Mouse (Mus musculus) fat pad, adult 2 months (tissue): ENCODE results near the gene Lamp2.
"Not testable (repeated sequence)": the region's sequence is repeated elsewhere in the genome, so short reads cannot be mapped to it uniquely, and the experiment has no call there.

Experiments used
- DNase-seq: peaks from one replicate; pipeline ENCODE4 v3.0.0-alpha.2; 2011; ENCODE audit warnings: low read depth, low spot score; ENCODE audit errors: extremely low read depth

Lamp2 gene

GRCm38 (mm10) chrX:38455890-38456634 is at the start of gene Lamp2:
Gene Lamp2 (minus strand): TSS chrX:38456454.
- peak; percentile 31 for DNase-seq

GRCm38 (mm10) chrX:38504846-38505245 is 48.6 kb upstream of the Lamp2 start:
- no peak for DNase-seq

GRCm38 (mm10) chrX:38502182-38502581 is 45.9 kb upstream of the Lamp2 start:
- DNase-seq, result not testable (repeated sequence)

- not testable (repeated sequence) for DNase-seq
Measured at GRCm38 (mm10) chrX:38485464-38485863, 29.2 kb upstream of the Lamp2 start.

- DNase-seq, result no peak
Measured at GRCm38 (mm10) chrX:38478583-38478982, 22.3 kb upstream of the Lamp2 start.

- peak; percentile 28 for DNase-seq
Measured at GRCm38 (mm10) chrX:38473537-38474299, 17.5 kb upstream of the Lamp2 start.

- no peak for DNase-seq
Measured at GRCm38 (mm10) chrX:38473164-38473536, 16.9 kb upstream of the Lamp2 start.

GRCm38 (mm10) chrX:38466236-38466635 is 10.0 kb upstream of the Lamp2 start:
- no peak for DNase-seq

- DNase-seq, result no peak
Measured at GRCm38 (mm10) chrX:38463160-38463559, 6.9 kb upstream of the Lamp2 start.

- DNase-seq, result no peak
Measured at GRCm38 (mm10) chrX:38462101-38462500, 5.8 kb upstream of the Lamp2 start.

GRCm38 (mm10) chrX:38460887-38461286 is 4.6 kb upstream of the Lamp2 start:
- DNase-seq, result no peak

GRCm38 (mm10) chrX:38459076-38459475 is 2.8 kb upstream of the Lamp2 start:
- DNase-seq, result peak; percentile 23

GRCm38 (mm10) chrX:38456635-38457006 is 367 bp upstream of the Lamp2 start:
- DNase-seq, result no peak

- no peak for DNase-seq
Measured at GRCm38 (mm10) chrX:38455474-38455873, 780 bp downstream of the Lamp2 start.

- no peak for DNase-seq
Measured at GRCm38 (mm10) chrX:38454900-38455299, 1.4 kb downstream of the Lamp2 start.

GRCm38 (mm10) chrX:38453924-38454323 is 2.3 kb downstream of the Lamp2 start:
- DNase-seq, result no peak

GRCm38 (mm10) chrX:38450476-38450875 is 5.8 kb downstream of the Lamp2 start:
- DNase-seq, result no peak

- no peak for DNase-seq
Measured at GRCm38 (mm10) chrX:38445705-38446104, 10.5 kb downstream of the Lamp2 start.

GRCm38 (mm10) chrX:38442425-38442824 is 13.8 kb downstream of the Lamp2 start:
- no peak for DNase-seq

- DNase-seq, result no peak
Measured at GRCm38 (mm10) chrX:38439629-38440028, 16.6 kb downstream of the Lamp2 start.

- no peak for DNase-seq
Measured at GRCm38 (mm10) chrX:38438147-38438791, 18.0 kb downstream of the Lamp2 start.

- DNase-seq, result no peak
Measured at GRCm38 (mm10) chrX:38429455-38429854, 26.8 kb downstream of the Lamp2 start.
